Comparison of ENCODE assay signal across 10 mouse cellular contexts in the genomic region with DNA sequence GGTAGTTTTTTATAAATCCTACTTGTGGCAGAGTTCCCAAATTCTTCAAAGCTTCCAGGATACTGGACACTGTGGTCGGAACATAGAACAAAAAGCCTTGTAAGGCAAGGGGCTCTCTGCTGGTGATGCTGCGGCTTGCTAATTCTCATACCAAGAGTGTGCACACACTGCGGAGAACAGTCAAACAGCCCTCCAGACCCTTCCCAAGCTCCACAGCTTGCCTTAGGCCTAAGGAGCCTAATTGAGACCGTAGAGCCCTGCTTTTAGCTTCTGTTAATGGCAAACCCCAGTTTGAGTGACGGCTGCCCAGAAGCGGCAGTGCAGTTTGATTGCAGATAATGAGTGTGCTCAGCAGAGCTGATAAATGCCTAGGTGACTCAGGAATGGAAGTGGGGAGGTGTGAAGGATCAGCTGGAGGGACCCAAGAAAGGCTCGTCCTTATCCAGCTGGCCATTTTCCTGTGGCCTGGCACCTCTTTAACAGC. TPM values are rescaled to one million over a fixed set of nuclear protein-coding genes. Genes with fewer than 3 reads are reported as not detected.
A peak's percentile ranks its signal among the peaks of the same experiment; 100 is the strongest.
DNase-seq lines count a peak whose midpoint lies in the region; ATAC-seq and TF ChIP-seq lines count a peak whose summit lies in the region.
"Had no signal": no experiment of that assay in that cellular context is flagged by ENCODE, and none has a peak within 500 bp of the region (broad histone marks: within the 10 kb centered on the region; RNA-seq: fewer than 3 reads in every experiment).

No protein-coding gene starts in this region.

- no peaks in the 10 kb centered on the region for H3K27me3 ChIP-seq in hindbrain, embryonic 15.5 days
- 0 out of 2 replicates have a peak, but pooled peaks cover 2% of the 10 kb centered on the region for H3K27me3 ChIP-seq in hindbrain, embryonic 12.5 days
- H3K27me3 ChIP-seq in forebrain, embryonic 15.5 days: no peaks in the 10 kb centered on the region
- H3K27me3 ChIP-seq: embryonic facial prominence, embryonic 13.5 days; liver, embryonic 13.5 days had no signal

- H3K4me1 ChIP-seq in hindbrain, embryonic 15.5 days (replicated peaks): peaks cover 17% of the 10 kb centered on the region
- peaks cover 10% of the 10 kb centered on the region; the same call in 1 of the 2 replicates for H3K4me1 ChIP-seq in hindbrain, embryonic 12.5 days
- H3K4me1 ChIP-seq in forebrain, embryonic 15.5 days: peaks cover 9% of the 10 kb centered on the region

- no peak overlapping the region for H3K4me3 ChIP-seq in hindbrain, embryonic 15.5 days
- no peak overlapping the region for H3K4me3 ChIP-seq in hindbrain, embryonic 12.5 days
- H3K4me3 ChIP-seq in forebrain, embryonic 15.5 days: no peak overlapping the region
- H3K4me3 ChIP-seq: embryonic facial prominence, embryonic 13.5 days; liver, embryonic 13.5 days had no signal

- H3K9ac ChIP-seq in hindbrain, embryonic 15.5 days: no peak overlapping the region
- H3K9ac ChIP-seq in hindbrain, embryonic 12.5 days: no peak overlapping the region
- H3K9ac ChIP-seq in forebrain, embryonic 15.5 days (replicated peaks): no peak overlapping the region
- H3K9ac ChIP-seq: embryonic facial prominence, embryonic 13.5 days; liver, embryonic 13.5 days had no signal

- H3K4me2 ChIP-seq in hindbrain, embryonic 15.5 days: no peak overlapping the region
- no peak overlapping the region for H3K4me2 ChIP-seq in hindbrain, embryonic 12.5 days (replicated peaks)
- H3K4me2 ChIP-seq in forebrain, embryonic 15.5 days (replicated peaks): no peak overlapping the region
- H3K4me2 ChIP-seq: embryonic facial prominence, embryonic 13.5 days; liver, embryonic 13.5 days had no signal

- no peaks in the 10 kb centered on the region for H3K9me3 ChIP-seq in hindbrain, embryonic 15.5 days
- no peaks in the 10 kb centered on the region for H3K9me3 ChIP-seq in hindbrain, embryonic 12.5 days (replicated peaks)
- no peaks in the 10 kb centered on the region for H3K9me3 ChIP-seq in forebrain, embryonic 15.5 days
- H3K9me3 ChIP-seq: embryonic facial prominence, embryonic 13.5 days; liver, embryonic 13.5 days had no signal

- ATAC-seq in hindbrain, embryonic 15.5 days (ENCODE audit: low FRiP score, low read depth): peak; percentile 71; the same call in 1 of the 2 replicates
- no peak for ATAC-seq in hindbrain, embryonic 12.5 days (ENCODE audit: low FRiP score)
- ATAC-seq in forebrain, embryonic 15.5 days (replicated peaks): peak; percentile 69

- no peak for TF ChIP-seq CTCF in brain, embryonic 14.5 days (IDR thresholded peaks at IDR 0.05; ENCODE audit: borderline replicate concordance, extremely low read depth, insufficient read depth, insufficient read length)

- DNase-seq in brain, embryonic 14.5 days (ENCODE audit: low read depth): peak; percentile 81
- DNase-seq in kidney, postnatal 4 days: peak; percentile 24 to 50
- DNase-seq in adrenal gland, postnatal 10 days: no peak
- no peak for DNase-seq in c-Kit-positive CD71-positive TER-119-positive erythroid progenitor cells, embryonic 14.5 days (ENCODE audit: low spot score)
- no peak for DNase-seq in right cerebral cortex, postnatal 4 days
- DNase-seq: liver, embryonic 13.5 days had no signal

- H3K36me3 ChIP-seq in hindbrain, embryonic 15.5 days: no peaks in the 10 kb centered on the region
- H3K36me3 ChIP-seq in hindbrain, embryonic 12.5 days: no peaks in the 10 kb centered on the region
- no peaks in the 10 kb centered on the region for H3K36me3 ChIP-seq in forebrain, embryonic 15.5 days
- H3K36me3 ChIP-seq: embryonic facial prominence, embryonic 13.5 days; liver, embryonic 13.5 days had no signal

- WGBS in hindbrain, embryonic 15.5 days: 32% methylated on average over 7 of the region's 7 CpGs
- 56% methylated on average over 7 of the region's 7 CpGs for WGBS in hindbrain, embryonic 12.5 days
- 14% methylated on average over 7 of the region's 7 CpGs for whole genome bisulfite sequencing in forebrain, embryonic 15.5 days

- peak overlapping the region; percentile 30 for H3K27ac ChIP-seq in hindbrain, embryonic 15.5 days (replicated peaks)
- H3K27ac ChIP-seq in hindbrain, embryonic 12.5 days: no peak overlapping the region
- no peak overlapping the region for H3K27ac ChIP-seq in forebrain, embryonic 15.5 days (replicated peaks)
- H3K27ac ChIP-seq: liver, embryonic 13.5 days had no signal

- TF ChIP-seq POLR2A in brain, embryonic 14.5 days (IDR thresholded peaks at IDR 0.05; ENCODE audit: borderline replicate concordance, extremely low read depth, insufficient read depth, insufficient read length, poor library complexity, severe bottlenecking): no peak

RNA-seq across cellular contexts. Expression of a gene that starts 52.7 kb away (rescaled TPM):
- 10.7 and 12.2 TPM in 2 replicates for polyA plus RNA-seq in hindbrain, embryonic 15.5 days (2015; fragmentation: Nextera tagmentation; extraction: Ambion mirVana)
- polyA plus RNA-seq in hindbrain, embryonic 12.5 days (2016; fragmentation: Nextera tagmentation; extraction: Ambion mirVana): 5.9 and 8.0 TPM in 2 replicates
- 10.1 and 11.7 TPM in 2 replicates for polyA plus RNA-seq in brain, embryonic 14.5 days (2012; rRNA removed)
- polyA plus RNA-seq in forebrain, embryonic 15.5 days (2015; fragmentation: Nextera tagmentation; extraction: Ambion mirVana): 12.5 and 12.7 TPM in 2 replicates
- total RNA-seq in adrenal gland, postnatal 10 days (2021): 1 to 10 TPM in 1 of 2 experiments, under 1 TPM in 1; 0.36 to 1.4 TPM

Comparison
In these comparisons a context has a peak if more than half of its experiments do, and no peak if none do; other contexts are left out.
1. DNase-seq: peak in brain, embryonic 14.5 days (single experiment) and kidney, postnatal 4 days (2 of 2); none in adrenal gland, postnatal 10 days (single experiment), c-Kit-positive CD71-positive TER-119-positive erythroid progenitor cells, embryonic 14.5 days (single experiment) and right cerebral cortex, postnatal 4 days (single experiment).